Mouse (Mus musculus) C3H10T1/2 (cell line): Measurements from ENCODE around the gene Spata16. TPM values are rescaled to one million over a fixed set of nuclear protein-coding genes. Genes with fewer than 3 reads are reported as not detected.

ENCODE experiments used
- polyA plus RNA-seq, 2 experiments: library from polyadenylated mRNA; unstranded; fragments of >200 nt; fragmentation: generic; extraction: Trizol; gene quantifications; one replicate each; pipeline ENCODE4 v1.2.1; 2012; ENCODE audit warnings: missing spikeins in 2 of 2

Spata16 gene
- polyA plus RNA-seq: not detected

GRCm38 (mm10) chr3:26637402-26637801 lies at the start of gene Spata16:
Gene Spata16 (plus strand): TSS chr3:26637620.

